Mouse (Mus musculus): ENCODE data around the gene Pgs1. TPM values are rescaled to one million over a fixed set of nuclear protein-coding genes. Genes with fewer than 3 reads are reported as not detected.

Pgs1 gene
- polyA plus RNA-seq, 1 experiment from 2014 or later: 41.2 TPM

- H3K9ac ChIP-seq: no peak overlapping the region
- no peak overlapping the region for H3K4me2 ChIP-seq (replicated peaks)
- no peaks in the 10 kb centered on the region for H3K9me3 ChIP-seq (replicated peaks)
- no peak for ATAC-seq (ENCODE audit: insufficient number of reproducible peaks, low FRiP score, low TSS enrichment, low read depth)
- H3K27ac ChIP-seq (replicated peaks): no peak overlapping the region
- no peak overlapping the region for H3K4me3 ChIP-seq (replicated peaks)
- H3K4me1 ChIP-seq: no peaks in the 10 kb centered on the region
- no peaks in the 10 kb centered on the region for H3K27me3 ChIP-seq
- 78% methylated on average over 14 of the region's 14 CpGs for WGBS
- no peaks in the 10 kb centered on the region for H3K36me3 ChIP-seq
Observed at GRCm38 (mm10) chr11:118060038-118060437, 73.9 kb downstream of the Pgs1 start.

DNA sequence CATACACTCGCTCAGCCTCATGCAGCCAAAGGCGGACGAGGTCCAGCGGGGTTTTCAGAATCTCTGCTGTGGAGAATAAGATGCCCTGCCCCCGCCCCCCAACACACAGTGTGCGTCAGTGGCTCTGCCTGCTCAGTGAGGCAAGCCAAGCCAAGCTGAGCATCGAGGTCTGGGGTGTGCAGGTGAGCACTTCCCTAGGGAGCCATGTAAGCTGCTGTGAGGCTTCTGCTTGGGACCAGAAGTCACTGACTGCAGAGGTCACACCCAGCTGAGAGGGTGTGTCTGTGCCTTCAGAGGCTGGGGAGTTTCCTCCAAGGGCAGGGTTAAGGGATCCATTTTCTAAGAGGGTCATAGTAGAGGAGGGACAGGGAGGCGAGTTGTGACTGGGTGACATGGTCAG lies 81.5 kb downstream of the Pgs1 start:
- H3K4me3 ChIP-seq (replicated peaks): no peak overlapping the region
- no peak overlapping the region for H3K9ac ChIP-seq
- no peak for ATAC-seq (ENCODE audit: insufficient number of reproducible peaks, low FRiP score, low TSS enrichment, low read depth)
- H3K27ac ChIP-seq (replicated peaks): no peak overlapping the region
- no peaks in the 10 kb centered on the region for H3K9me3 ChIP-seq (replicated peaks)
- H3K4me2 ChIP-seq (replicated peaks): no peak overlapping the region
- no peaks in the 10 kb centered on the region for H3K27me3 ChIP-seq
- peaks cover 12% of the 10 kb centered on the region for H3K4me1 ChIP-seq
- 81% methylated on average over 8 of the region's 8 CpGs for WGBS
- H3K36me3 ChIP-seq: no peaks in the 10 kb centered on the region

DNA sequence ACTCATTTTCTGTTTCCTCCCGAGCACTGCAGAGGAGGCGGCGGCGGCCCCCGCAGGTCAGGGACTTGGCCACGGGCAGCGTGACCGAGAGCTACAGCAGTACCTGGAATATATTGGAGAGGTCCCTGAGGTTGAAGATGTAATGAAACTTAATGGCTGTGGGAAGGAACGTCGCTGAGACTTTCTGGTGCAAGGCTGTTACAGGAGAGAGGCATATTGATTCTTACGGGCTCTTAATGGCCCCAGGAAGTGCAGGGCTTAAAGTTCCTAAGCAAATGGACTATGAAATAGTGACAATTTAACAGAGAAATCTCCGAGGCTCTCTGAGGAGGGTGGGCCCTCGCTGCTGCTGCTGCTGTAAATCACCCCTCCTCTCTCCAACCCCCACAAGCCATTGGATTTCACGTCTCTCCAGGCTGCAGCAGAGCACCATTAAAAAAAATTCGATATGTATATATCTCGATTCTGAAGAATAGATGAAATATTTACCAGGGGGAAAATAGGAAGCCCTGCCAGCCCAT lies 82.8 kb downstream of the Pgs1 start:
- Histone ChIP-seq H3K27me3 (no peaks in the 10 kb centered on the region), H3K4me1 (peaks cover 12% of the 10 kb centered on the region), H3K27ac (replicated peaks) (no peak overlapping the region), H3K36me3 (no peaks in the 10 kb centered on the region), H3K4me2 (replicated peaks) (no peak overlapping the region), H3K9ac (no peak overlapping the region), H3K9me3 (replicated peaks) (no peaks in the 10 kb centered on the region), H3K4me3 (replicated peaks) (no peak overlapping the region)
- WGBS: 71% methylated on average over 16 of the region's 16 CpGs
- no peak for ATAC-seq (ENCODE audit: insufficient number of reproducible peaks, low FRiP score, low TSS enrichment, low read depth)

DNA sequence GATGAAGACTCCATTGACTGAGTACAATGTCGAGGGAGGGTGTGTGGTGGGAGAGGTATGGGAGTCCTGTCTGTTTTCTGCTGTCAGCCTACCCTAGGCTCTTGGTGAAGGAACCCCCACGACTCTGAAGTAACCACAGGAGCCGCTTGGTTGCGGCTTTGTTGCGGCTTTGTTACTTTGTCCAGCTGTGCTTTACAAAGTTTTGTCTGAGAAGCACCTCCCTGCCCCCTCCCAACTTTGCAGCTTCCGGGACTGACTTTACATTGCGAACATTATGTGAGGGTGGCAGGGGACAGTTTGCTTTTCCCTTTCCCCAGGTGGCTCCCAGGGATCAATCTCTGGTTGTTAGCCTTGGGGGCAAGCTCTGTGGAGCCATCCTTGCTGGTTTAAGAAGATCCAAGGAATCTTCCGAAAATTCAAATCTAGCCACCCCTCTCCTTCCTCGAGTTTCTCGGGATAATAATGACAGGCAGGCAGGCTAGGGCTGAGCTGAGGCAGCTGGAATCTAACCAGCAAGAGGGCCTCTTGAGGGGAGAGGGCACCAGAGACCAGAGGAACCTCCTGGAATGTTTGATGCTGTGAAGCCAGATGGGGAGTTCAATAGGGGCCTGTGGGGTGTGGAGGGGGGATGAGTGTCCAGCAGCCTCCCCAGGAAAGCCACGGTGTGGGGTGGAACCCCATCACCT lies 85.3 kb downstream of the Pgs1 start:
- H3K27ac ChIP-seq (replicated peaks): no peak overlapping the region
- H3K4me1 ChIP-seq: peaks cover 20% of the 10 kb centered on the region
- H3K4me3 ChIP-seq (replicated peaks): no peak overlapping the region
- 41% methylated on average over 11 of the region's 11 CpGs for WGBS
- H3K9ac ChIP-seq: no peak overlapping the region
- H3K36me3 ChIP-seq: no peaks in the 10 kb centered on the region
- no peaks in the 10 kb centered on the region for H3K9me3 ChIP-seq (replicated peaks)
- no peaks in the 10 kb centered on the region for H3K27me3 ChIP-seq
- no peak for ATAC-seq (ENCODE audit: insufficient number of reproducible peaks, low FRiP score, low TSS enrichment, low read depth)
- no peak overlapping the region for H3K4me2 ChIP-seq (replicated peaks)

Small RNA genes within 50 kb of the gene (microRNA-seq; reads per million reads assigned to microRNA genes)
- not detected for gene Mir6933 (ENCODE audit: borderline number of aligned reads)

Other genes starting within 250 kb of the Pgs1 start
- gene Tmc8, start 204.2 kb upstream of the Pgs1 start, polyA plus RNA-seq (2015; fragmentation: Nextera tagmentation; extraction: Ambion mirVana): 0.94 and 1.1 TPM in 2 replicates
- 23.2 and 25.3 TPM in 2 replicates for gene Tmc6, start 204.1 kb upstream of the Pgs1 start, polyA plus RNA-seq (2015; fragmentation: Nextera tagmentation; extraction: Ambion mirVana)
- 0.25 TPM in 1 of 2 replicates, not detected in the other for gene 6030468B19Rik, start 188.6 kb upstream of the Pgs1 start, polyA plus RNA-seq (2015; fragmentation: Nextera tagmentation; extraction: Ambion mirVana)
- gene Gm20708, start 176.6 kb upstream of the Pgs1 start, polyA plus RNA-seq (2015; fragmentation: Nextera tagmentation; extraction: Ambion mirVana): 0.60 and 0.76 TPM in 2 replicates
- gene Syngr2, start 176.6 kb upstream of the Pgs1 start, polyA plus RNA-seq (2015; fragmentation: Nextera tagmentation; extraction: Ambion mirVana): 76.1 and 79.6 TPM in 2 replicates
- gene Afmid, start 160.4 kb upstream of the Pgs1 start, polyA plus RNA-seq (2015; fragmentation: Nextera tagmentation; extraction: Ambion mirVana): 5.3 and 5.8 TPM in 2 replicates
- 115 and 124 TPM in 2 replicates for gene Tk1, start 160.2 kb upstream of the Pgs1 start, polyA plus RNA-seq (2015; fragmentation: Nextera tagmentation; extraction: Ambion mirVana)
- gene Birc5, start 137.0 kb upstream of the Pgs1 start, polyA plus RNA-seq (2015; fragmentation: Nextera tagmentation; extraction: Ambion mirVana): 225 and 239 TPM in 2 replicates
- not detected in 2 replicates for gene Tmem235, start 125.5 kb upstream of the Pgs1 start, polyA plus RNA-seq (2015; fragmentation: Nextera tagmentation; extraction: Ambion mirVana)
- gene Tha1, start 112.8 kb upstream of the Pgs1 start, polyA plus RNA-seq (2015; fragmentation: Nextera tagmentation; extraction: Ambion mirVana): 4.7 and 4.9 TPM in 2 replicates
- 20.8 and 21.2 TPM in 2 replicates for gene Socs3, start 16.2 kb upstream of the Pgs1 start, polyA plus RNA-seq (2015; fragmentation: Nextera tagmentation; extraction: Ambion mirVana)
- gene Dnah17, start 144.3 kb downstream of the Pgs1 start, polyA plus RNA-seq (2015; fragmentation: Nextera tagmentation; extraction: Ambion mirVana): 0.17 and 0.21 TPM in 2 replicates

Data from embryonic facial prominence, embryonic 15.5 days (tissue).